Mouse (Mus musculus): ENCODE data around the gene Gm4131.

GRCm38 (mm10) chr14:62575862-62576261 is 9.1 kb upstream of the Gm4131 start:
- no peak for TF ChIP-seq POLR2A (IDR thresholded peaks at IDR 0.05; ENCODE audit: extremely low read depth, insufficient read depth, low read length)
- no peak for TF ChIP-seq CTCF (IDR thresholded peaks at IDR 0.05; ENCODE audit: low read depth, low read length)
